Mouse (Mus musculus): ENCODE measurements around the gene Foxl2. TPM values are rescaled to one million over a fixed set of nuclear protein-coding genes. Genes with fewer than 3 reads are reported as not detected.

Gene Foxl2
- polyA plus RNA-seq, 1 experiment: not detected

- TF ChIP-seq CTCF (IDR thresholded peaks at IDR 0.05; ENCODE audit: extremely low read depth, insufficient read length, insufficient replicate concordance, low read depth, low read length) (no peak), POLR2A (IDR thresholded peaks at IDR 0.05; ENCODE audit: low read depth, low read length) (no peak)
- Histone ChIP-seq H3K4me1 (ENCODE audit: control insufficient read depth, insufficient read depth, insufficient read length, low read length) (no peaks in the 10 kb centered on the region), H3K4me3 (ENCODE audit: low read depth, low read length) (no peak overlapping the region), H3K36me3 (ENCODE audit: control insufficient read depth, insufficient read depth, low read length) (peaks cover 15% of the 10 kb centered on the region), H3K27me3 (ENCODE audit: control insufficient read depth, insufficient read depth, low read length) (no peaks in the 10 kb centered on the region), H3K27ac (ENCODE audit: insufficient read depth, low read depth, low read length) (no peak overlapping the region)
- WGBS: 89% methylated on average over 4 of the region's 4 CpGs
Measured at GRCm38 (mm10) chr9:98994103-98994502, 39.0 kb downstream of the Foxl2 start.

- TF ChIP-seq CTCF (IDR thresholded peaks at IDR 0.05; ENCODE audit: extremely low read depth, insufficient read length, insufficient replicate concordance, low read depth, low read length): no peak
- no peak for TF ChIP-seq POLR2A (IDR thresholded peaks at IDR 0.05; ENCODE audit: low read depth, low read length)
- Histone ChIP-seq H3K4me1 (ENCODE audit: control insufficient read depth, insufficient read depth, insufficient read length, low read length) (no peaks in the 10 kb centered on the region), H3K27me3 (ENCODE audit: control insufficient read depth, insufficient read depth, low read length) (no peaks in the 10 kb centered on the region), H3K36me3 (ENCODE audit: control insufficient read depth, insufficient read depth, low read length) (peaks cover 34% of the 10 kb centered on the region), H3K4me3 (ENCODE audit: low read depth, low read length) (no peak overlapping the region), H3K27ac (ENCODE audit: insufficient read depth, low read depth, low read length) (no peak overlapping the region)
- WGBS: 63% methylated on average over 9 of the region's 9 CpGs
Measured at GRCm38 (mm10) chr9:98999881-99000339, 44.8 kb downstream of the Foxl2 start.

GRCm38 (mm10) chr9:99001326-99001725 is 46.2 kb downstream of the Foxl2 start:
- Histone ChIP-seq H3K27me3 (ENCODE audit: control insufficient read depth, insufficient read depth, low read length) (no peaks in the 10 kb centered on the region), H3K36me3 (ENCODE audit: control insufficient read depth, insufficient read depth, low read length) (peaks cover 43% of the 10 kb centered on the region), H3K27ac (ENCODE audit: insufficient read depth, low read depth, low read length) (no peak overlapping the region), H3K4me3 (ENCODE audit: low read depth, low read length) (no peak overlapping the region), H3K4me1 (ENCODE audit: control insufficient read depth, insufficient read depth, insufficient read length, low read length) (no peaks in the 10 kb centered on the region)
- TF ChIP-seq CTCF (IDR thresholded peaks at IDR 0.05; ENCODE audit: extremely low read depth, insufficient read length, insufficient replicate concordance, low read depth, low read length) (no peak), POLR2A (IDR thresholded peaks at IDR 0.05; ENCODE audit: low read depth, low read length) (no peak)
- WGBS: 85% methylated on average over 6 of the region's 6 CpGs

Other genes starting within 250 kb of the Foxl2 start
- gene Prr23a1, start 112.8 kb upstream of the Foxl2 start, polyA plus RNA-seq (2012; rRNA removed): not detected in 2 replicates
- gene Prr23a2, start 98.8 kb upstream of the Foxl2 start, polyA plus RNA-seq (2012; rRNA removed): not detected in 2 replicates
- not detected in 2 replicates for gene Prr23a3, start 90.5 kb upstream of the Foxl2 start, polyA plus RNA-seq (2012; rRNA removed)
- not detected in 2 replicates for gene 7420426K07Rik, start 52.2 kb upstream of the Foxl2 start, polyA plus RNA-seq (2012; rRNA removed)
- 0.85 and 1.2 TPM in 2 replicates for gene Faim, start 31.1 kb downstream of the Foxl2 start, polyA plus RNA-seq (2012; rRNA removed)
- 39.4 and 90.3 TPM in 2 replicates for gene Gm1123, start 80.4 kb downstream of the Foxl2 start, polyA plus RNA-seq (2012; rRNA removed)
- 0.83 and 2.1 TPM in 2 replicates for gene Pik3cb, start 185.3 kb downstream of the Foxl2 start, polyA plus RNA-seq (2012; rRNA removed)